ENCODE assay signal across 19 mouse cellular contexts in genomic region chr9:56309079-56309478, GRCm38 (mm10).
"Had no signal": no experiment of that assay in that cellular context is flagged by ENCODE, and none has a peak within 500 bp of the region (broad histone marks: within the 10 kb centered on the region; RNA-seq: fewer than 3 reads in every experiment).

No protein-coding gene starts in this region.

- H3K4me2 ChIP-seq: liver, embryonic 11.5 days; liver, embryonic 15.5 days; midbrain, embryonic 12.5 days; neural tube, embryonic 12.5 days had no signal

- H3K4me1 ChIP-seq: limb, embryonic 10.5 days; liver, embryonic 15.5 days; midbrain, embryonic 12.5 days; neural tube, embryonic 12.5 days had no signal

- H3K9me3 ChIP-seq: limb, embryonic 10.5 days; liver, embryonic 15.5 days; megakaryocyte, embryonic 14.5 days; midbrain, embryonic 12.5 days; neural tube, embryonic 12.5 days had no signal

- DNase-seq: kidney, adult 18-20 months; kidney, postnatal 10 days; kidney, postnatal 4 days; lung, adult 2 months; lung, postnatal 10 days; retina, postnatal 1 day; right cerebral cortex, postnatal 4 days; spleen, adult 18-20 months; thymus, adult 2 months; thymus, postnatal 25 days had no signal

- H3K4me3 ChIP-seq: layer of hippocampus, adult 2 months; limb, embryonic 10.5 days; liver, embryonic 15.5 days; megakaryocyte, embryonic 14.5 days; midbrain, embryonic 12.5 days; myocyte; neural tube, embryonic 12.5 days had no signal

- H3K36me3 ChIP-seq: limb, embryonic 10.5 days; liver, embryonic 15.5 days; midbrain, embryonic 12.5 days; neural tube, embryonic 12.5 days had no signal

- H3K9ac ChIP-seq: liver, embryonic 15.5 days; midbrain, embryonic 12.5 days; neural tube, embryonic 12.5 days had no signal

- H3K27me3 ChIP-seq: liver, embryonic 15.5 days; megakaryocyte, embryonic 14.5 days; midbrain, embryonic 12.5 days; neural tube, embryonic 12.5 days had no signal

- H3K27ac ChIP-seq: layer of hippocampus, adult 2 months; limb, embryonic 10.5 days; liver, embryonic 15.5 days; macrophage; midbrain, embryonic 12.5 days; neural tube, embryonic 12.5 days had no signal
